Mouse (Mus musculus) skeletal muscle tissue, adult 2 months (tissue): ENCODE results near the gene Sp8.

Experiments
- DNase-seq: peaks from one replicate; pipeline ENCODE4 v3.0.0-alpha.2; 2012; ENCODE audit warnings: low read depth, low spot score

The Sp8 gene

GRCm38 (mm10) chr12:118846221-118846620 is at the start of gene Sp8:
Gene Sp8, plus strand, starts transcription at chr12:118846329.
- DNase-seq: no peak

GRCm38 (mm10) chr12:118811328-118811961 is 34.7 kb upstream of the Sp8 start:
- DNase-seq: no peak

- DNase-seq: no peak
Observed at GRCm38 (mm10) chr12:118814561-118814960, 31.6 kb upstream of the Sp8 start.

GRCm38 (mm10) chr12:118816156-118816555 is 30.0 kb upstream of the Sp8 start:
- no peak for DNase-seq

- no peak for DNase-seq
Observed at GRCm38 (mm10) chr12:118829881-118830280, 16.2 kb upstream of the Sp8 start.

GRCm38 (mm10) chr12:118836411-118837341 is 9.5 kb upstream of the Sp8 start:
- no peak for DNase-seq

GRCm38 (mm10) chr12:118837361-118837760 is 8.8 kb upstream of the Sp8 start:
- no peak for DNase-seq

GRCm38 (mm10) chr12:118838260-118838659 is 7.9 kb upstream of the Sp8 start:
- DNase-seq: no peak

- DNase-seq: no peak
Observed at GRCm38 (mm10) chr12:118839398-118839797, 6.7 kb upstream of the Sp8 start.

GRCm38 (mm10) chr12:118840301-118840700 is 5.8 kb upstream of the Sp8 start:
- no peak for DNase-seq

GRCm38 (mm10) chr12:118840861-118841260 is 5.3 kb upstream of the Sp8 start:
- no peak for DNase-seq

- no peak for DNase-seq
Observed at GRCm38 (mm10) chr12:118841381-118841922, 4.7 kb upstream of the Sp8 start.

GRCm38 (mm10) chr12:118841971-118842550 is 4.1 kb upstream of the Sp8 start:
- no peak for DNase-seq

GRCm38 (mm10) chr12:118842671-118843411 is 3.3 kb upstream of the Sp8 start:
- no peak for DNase-seq

- no peak for DNase-seq
Observed at GRCm38 (mm10) chr12:118844111-118844510, 2.0 kb upstream of the Sp8 start.

- DNase-seq: no peak
Observed at GRCm38 (mm10) chr12:118844841-118845240, 1.3 kb upstream of the Sp8 start.

- no peak for DNase-seq
Observed at GRCm38 (mm10) chr12:118845351-118845750, 778 bp upstream of the Sp8 start.

- no peak for DNase-seq
Observed at GRCm38 (mm10) chr12:118846649-118847321, 656 bp downstream of the Sp8 start.

GRCm38 (mm10) chr12:118847381-118847780 is 1.3 kb downstream of the Sp8 start:
- DNase-seq: no peak

GRCm38 (mm10) chr12:118847861-118848495 is 1.8 kb downstream of the Sp8 start:
- no peak for DNase-seq
